Mouse (Mus musculus): ENCODE measurements around the gene Kcnmb1.

GRCm38 (mm10) chr11:33925778-33926177 lies 37.0 kb upstream of the Kcnmb1 start:
- TF ChIP-seq GATA1 (IDR thresholded peaks at IDR 0.05; ENCODE audit: borderline replicate concordance, low read length): no peak
- TF ChIP-seq FLI1 (IDR thresholded peaks at IDR 0.05; ENCODE audit: low read length): no peak

Data from megakaryocyte, embryonic 14.5 days (primary cell).